Mouse (Mus musculus) lung, embryonic 14.5 days (tissue): ENCODE measurements around the gene Psmd13. TPM values are rescaled to one million over a fixed set of nuclear protein-coding genes. Genes with fewer than 3 reads are reported as not detected.

Experiments used
- ATAC-seq: fragments of 200-750 bp; cut with Nextera tagmentation; 2 replicates; pipeline ENCODE4 v1.8.0; 2017; ENCODE audit warnings: mild to moderate bottlenecking, moderate TSS enrichment, moderate library complexity; ENCODE audit not compliant: insufficient read depth
- DNase-seq: peaks from one replicate; pipeline ENCODE4 v3.0.0-alpha.2; 2015
- H3K27ac ChIP-seq: fragments of 300-500 bp; sonication (generic); 2 replicates; pipeline ENCODE4 v1.5.1; 2014; ENCODE audit warnings: low read depth, mild to moderate bottlenecking, moderate library complexity
- H3K27me3 ChIP-seq: fragments of 300-500 bp; sonication (generic); 2 replicates; pipeline ENCODE4 v1.6.1; 2014; ENCODE audit warnings: low read length, control low read depth; ENCODE audit not compliant: insufficient read depth
- H3K36me3 ChIP-seq: fragments of 300-500 bp; sonication (generic); 2 replicates; pipeline ENCODE4 v1.6.1; 2014; ENCODE audit warnings: control low read depth; ENCODE audit not compliant: insufficient read depth
- H3K4me1 ChIP-seq: fragments of 300-500 bp; sonication (generic); 2 replicates; pipeline ENCODE4 v1.6.1; 2014; ENCODE audit warnings: antibody characterized with exemption, control low read depth; ENCODE audit not compliant: insufficient read depth
- H3K4me2 ChIP-seq: fragments of 300-500 bp; sonication (generic); 2 replicates; pipeline ENCODE4 v1.6.1; 2014; ENCODE audit warnings: mild to moderate bottlenecking
- H3K4me3 ChIP-seq: fragments of 300-500 bp; sonication (generic); 2 replicates; pipeline ENCODE4 v1.5.1; 2014; ENCODE audit warnings: low read depth, low read length
- H3K9ac ChIP-seq: fragments of 300-500 bp; sonication (generic); 2 replicates; pipeline ENCODE4 v1.6.1; 2014
- H3K9me3 ChIP-seq: fragments of 300-500 bp; sonication (generic); 2 replicates; pipeline ENCODE4 v1.6.1; 2016; ENCODE audit warnings: low read depth, low read length, control low read depth
- CTCF ChIP-seq: IDR thresholded peaks from 2 replicates; pipeline ENCODE4 v1.5.1; 2016; ENCODE audit warnings: antibody characterized with exemption, low read depth
- WGBS: fragments of 180-500 bp; shearing (Covaris S2); extraction: QIAGEN DNeasy Blood & Tissue Kit; methylation state at CpG from one replicate; pipeline ENCODE4 v1.1.7; 2014; 5-methylcytosine and 5-hydroxymethylcytosine counted together
- polyA plus RNA-seq: library from polyadenylated mRNA; unstranded; fragments of >200 nt; fragmentation: Nextera tagmentation; extraction: Ambion mirVana; gene quantifications from 2 replicates; pipeline ENCODE4 v1.2.1, GENCODE M21; 2014

Psmd13 gene
- polyA plus RNA-seq, 1 experiment from 2014 or later, result 167 TPM

- H3K9me3 ChIP-seq, result no peaks in the 10 kb centered on the region
- peaks cover 24% of the 10 kb centered on the region for H3K36me3 ChIP-seq
- H3K9ac ChIP-seq, result no peak overlapping the region
- DNase-seq (no peak), ATAC-seq (no peak)
- WGBS, result 96% methylated on average over 10 of the region's 10 CpGs
- no peak overlapping the region for H3K4me2 ChIP-seq
- no peaks in the 10 kb centered on the region for H3K27me3 ChIP-seq
- no peak overlapping the region for H3K27ac ChIP-seq
- H3K4me3 ChIP-seq, result no peak overlapping the region
- TF ChIP-seq CTCF, result no peak
- no peaks in the 10 kb centered on the region for H3K4me1 ChIP-seq
Observed at GRCm38 (mm10) chr7:140848591-140848990, 33.2 kb upstream of the Psmd13 start.

GRCm38 (mm10) chr7:140851916-140852315, 29.9 kb upstream of the Psmd13 start:
- peaks cover 35% of the 10 kb centered on the region for H3K36me3 ChIP-seq
- no peak overlapping the region for H3K4me2 ChIP-seq
- no peak for DNase-seq
- H3K9me3 ChIP-seq, result no peaks in the 10 kb centered on the region
- ATAC-seq, result no peak
- 88% methylated on average over 4 of the region's 4 CpGs for WGBS
- no peak overlapping the region for H3K9ac ChIP-seq
- H3K27me3 ChIP-seq, result no peaks in the 10 kb centered on the region
- H3K4me3 ChIP-seq, result no peak overlapping the region
- H3K4me1 ChIP-seq, result no peaks in the 10 kb centered on the region
- no peak for TF ChIP-seq CTCF
- no peak overlapping the region for H3K27ac ChIP-seq

GRCm38 (mm10) chr7:140853386-140853785, 28.4 kb upstream of the Psmd13 start:
- Histone ChIP-seq H3K9me3 (no peaks in the 10 kb centered on the region), H3K36me3 (peaks cover 36% of the 10 kb centered on the region), H3K4me1 (peaks cover 4% of the 10 kb centered on the region; the same call in 1 of the 2 replicates), H3K9ac (no peak overlapping the region), H3K4me3 (no peak overlapping the region), H3K4me2 (no peak overlapping the region), H3K27me3 (no peaks in the 10 kb centered on the region), H3K27ac (no peak overlapping the region)
- 80% methylated on average over 9 of the region's 9 CpGs for WGBS
- no peak for TF ChIP-seq CTCF
- no peak for ATAC-seq
- DNase-seq, result no peak

GRCm38 (mm10) chr7:140854483-140854882, 27.3 kb upstream of the Psmd13 start:
- ATAC-seq (no peak), DNase-seq (no peak)
- no peak overlapping the region for H3K27ac ChIP-seq
- peaks cover 5% of the 10 kb centered on the region; the same call in 1 of the 2 replicates for H3K4me1 ChIP-seq
- 89% methylated on average over 18 of the region's 18 CpGs for WGBS
- H3K4me2 ChIP-seq, result no peak overlapping the region
- no peak for TF ChIP-seq CTCF
- peaks cover 47% of the 10 kb centered on the region for H3K36me3 ChIP-seq
- no peaks in the 10 kb centered on the region for H3K27me3 ChIP-seq
- H3K9ac ChIP-seq, result no peak overlapping the region
- no peak overlapping the region for H3K4me3 ChIP-seq
- H3K9me3 ChIP-seq, result no peaks in the 10 kb centered on the region

GRCm38 (mm10) chr7:140855181-140855580, 26.6 kb upstream of the Psmd13 start:
- ATAC-seq, result no peak
- H3K36me3 ChIP-seq, result peaks cover 54% of the 10 kb centered on the region

GRCm38 (mm10) chr7:140855860-140856784, 25.6 kb upstream of the Psmd13 start, which contains the start of gene Gm45785:
Gene Gm45785 (minus strand): TSS chr7:140856331.
- TF ChIP-seq CTCF, result peak; percentile 12; the same call in 1 of the 2 replicates
- peaks cover 64% of the 10 kb centered on the region for H3K36me3 ChIP-seq
- WGBS, result under 1% methylated on average over 51 of the region's 51 CpGs

More at GRCm38 (mm10) chr7:140855181-140855580, 26.6 kb upstream of the Psmd13 start:
- H3K27ac ChIP-seq, result 0 out of 2 replicates have a peak overlapping the region, but pooled peaks have one; percentile 83
- no peak for DNase-seq
- peak overlapping the region; percentile 78 for H3K4me3 ChIP-seq
- no peaks in the 10 kb centered on the region for H3K27me3 ChIP-seq
- peak overlapping the region; percentile 85 for H3K9ac ChIP-seq
- TF ChIP-seq CTCF, result no peak
- no peaks in the 10 kb centered on the region for H3K9me3 ChIP-seq
- H3K4me2 ChIP-seq, result peak overlapping the region; percentile 100
- 71% methylated on average over 9 of the region's 9 CpGs for WGBS
- H3K4me1 ChIP-seq, result peaks cover 5% of the 10 kb centered on the region; the same call in 1 of the 2 replicates

More at GRCm38 (mm10) chr7:140855860-140856784, 25.6 kb upstream of the Psmd13 start, which contains the start of gene Gm45785:
- DNase-seq, result peak; percentile 95
- peaks cover 5% of the 10 kb centered on the region; the same call in 1 of the 2 replicates for H3K4me1 ChIP-seq
- peak within 1 kb of the TSS; percentile 85 for H3K9ac ChIP-seq
- peak within 1 kb of the TSS; percentile 78 for H3K4me3 ChIP-seq
- H3K4me2 ChIP-seq, result peak within 1 kb of the TSS; percentile 100
- H3K9me3 ChIP-seq, result no peaks in the 10 kb centered on the region
- H3K27me3 ChIP-seq, result no peaks in the 10 kb centered on the region
- peak within 1 kb of the TSS; percentile 93 for H3K27ac ChIP-seq
- ATAC-seq, result peak; percentile 81
